Mouse (Mus musculus): ENCODE measurements at regions not wholly inside any gene's neighbourhood (a gene's known extent, or its start where the extent isn't known, plus 50 kb on each side); places are given as distances from the start of the nearest gene placed in this dataset.

GRCm38 (mm10) chr8:103292896-103293295, 507.5 kb upstream of the Cdh11 start:
- no peak for TF ChIP-seq CTCF (IDR thresholded peaks at IDR 0.05; ENCODE audit: low read depth)
- no peak overlapping the region for H3K4me3 ChIP-seq (ENCODE audit: low read depth, low read length)
- no peak overlapping the region for H3K9ac ChIP-seq
- H3K9me3 ChIP-seq (ENCODE audit: low read length) = no peaks in the 10 kb centered on the region
- DNase-seq = no peak
- no peaks in the 10 kb centered on the region for H3K36me3 ChIP-seq (ENCODE audit: insufficient read depth)
- H3K27me3 ChIP-seq (ENCODE audit: insufficient read depth, low read length) = no peaks in the 10 kb centered on the region; the same call in 1 of the 2 replicates
- no peak overlapping the region for H3K27ac ChIP-seq (ENCODE audit: low read depth, low read length)
- H3K4me2 ChIP-seq (ENCODE audit: low read depth) = no peak overlapping the region
- no peak for ATAC-seq
- peaks cover 11% of the 10 kb centered on the region; the same call in 1 of the 2 replicates for H3K4me1 ChIP-seq (ENCODE audit: insufficient read depth)
- WGBS = 75% methylated on average over 2 of the region's 2 CpGs

DNA sequence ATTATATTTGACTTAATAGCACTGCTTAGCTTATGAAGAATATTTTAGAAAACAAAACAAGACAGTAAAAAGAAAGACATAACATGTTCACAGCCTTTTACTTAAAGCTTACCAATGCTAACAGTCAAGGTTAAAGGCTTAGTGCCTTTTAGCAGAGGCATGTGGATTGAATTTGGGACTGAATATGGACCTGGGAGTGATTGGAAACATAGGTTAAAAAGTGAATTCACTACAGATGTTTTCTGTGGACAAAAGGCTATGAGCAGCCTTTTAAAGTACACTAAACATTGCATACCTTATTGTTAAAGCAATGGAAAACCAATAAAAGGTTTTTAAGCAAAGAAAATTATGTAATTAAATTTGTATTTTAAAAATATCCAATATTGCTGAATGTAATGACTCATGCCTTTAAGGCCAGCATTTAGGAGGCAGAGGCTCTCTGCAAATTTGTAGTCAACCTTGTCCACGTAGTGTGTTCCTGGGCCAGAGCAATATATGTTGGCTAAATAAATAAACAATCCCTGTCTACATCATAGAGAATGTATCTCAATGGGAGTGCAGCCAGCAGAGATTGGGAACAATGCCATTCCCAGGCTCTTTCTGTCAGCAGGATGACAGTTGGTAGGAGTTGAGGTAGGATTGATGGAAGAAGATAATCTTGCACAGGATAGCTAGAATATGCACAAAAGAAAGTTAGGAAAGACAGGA, 521.2 kb upstream of the Cdh11 start:
- Histone ChIP-seq H3K36me3 (ENCODE audit: insufficient read depth) (no peaks in the 10 kb centered on the region), H3K27ac (ENCODE audit: low read depth, low read length) (no peak overlapping the region), H3K9ac (no peak overlapping the region), H3K4me1 (ENCODE audit: insufficient read depth) (no peaks in the 10 kb centered on the region), H3K9me3 (ENCODE audit: low read length) (no peaks in the 10 kb centered on the region), H3K27me3 (ENCODE audit: insufficient read depth, low read length) (no peaks in the 10 kb centered on the region; the same call in 1 of the 2 replicates), H3K4me3 (ENCODE audit: low read depth, low read length) (no peak overlapping the region), H3K4me2 (ENCODE audit: low read depth) (no peak overlapping the region)
- no peak for TF ChIP-seq CTCF (IDR thresholded peaks at IDR 0.05; ENCODE audit: low read depth)
- ATAC-seq = no peak
- no peak for DNase-seq
- 63% methylated on average over 1 of the region's 1 CpGs for WGBS

- H3K27ac ChIP-seq (ENCODE audit: low read depth, low read length) = no peak overlapping the region
- TF ChIP-seq CTCF (IDR thresholded peaks at IDR 0.05; ENCODE audit: low read depth) = no peak
- no peaks in the 10 kb centered on the region for H3K36me3 ChIP-seq (ENCODE audit: insufficient read depth)
- H3K9ac ChIP-seq = no peak overlapping the region
- H3K4me2 ChIP-seq (ENCODE audit: low read depth) = no peak overlapping the region
- WGBS = 13% methylated on average over 1 of the region's 1 CpGs
- no peaks in the 10 kb centered on the region for H3K4me1 ChIP-seq (ENCODE audit: insufficient read depth)
- no peak overlapping the region for H3K4me3 ChIP-seq (ENCODE audit: low read depth, low read length)
- no peaks in the 10 kb centered on the region; the same call in 1 of the 2 replicates for H3K27me3 ChIP-seq (ENCODE audit: insufficient read depth, low read length)
- H3K9me3 ChIP-seq (ENCODE audit: low read length) = no peaks in the 10 kb centered on the region
- ATAC-seq (no peak), DNase-seq (no peak)
Observed at GRCm38 (mm10) chr8:103313576-103313975, 528.1 kb upstream of the Cdh11 start.

- Histone ChIP-seq H3K4me3 (ENCODE audit: low read depth, low read length) (no peak overlapping the region), H3K4me2 (ENCODE audit: low read depth) (no peak overlapping the region), H3K4me1 (ENCODE audit: insufficient read depth) (no peaks in the 10 kb centered on the region), H3K36me3 (ENCODE audit: insufficient read depth) (no peaks in the 10 kb centered on the region), H3K27ac (ENCODE audit: low read depth, low read length) (no peak overlapping the region), H3K27me3 (ENCODE audit: insufficient read depth, low read length) (no peaks in the 10 kb centered on the region; the same call in 1 of the 2 replicates), H3K9me3 (ENCODE audit: low read length) (no peaks in the 10 kb centered on the region), H3K9ac (no peak overlapping the region)
- peak; percentile 50 for DNase-seq
- WGBS = 4% methylated on average over 1 of the region's 1 CpGs
- no peak for TF ChIP-seq CTCF (IDR thresholded peaks at IDR 0.05; ENCODE audit: low read depth)
- peak; percentile 96 for ATAC-seq
Observed at GRCm38 (mm10) chr8:103314279-103315022, 529.0 kb upstream of the Cdh11 start.

DNA sequence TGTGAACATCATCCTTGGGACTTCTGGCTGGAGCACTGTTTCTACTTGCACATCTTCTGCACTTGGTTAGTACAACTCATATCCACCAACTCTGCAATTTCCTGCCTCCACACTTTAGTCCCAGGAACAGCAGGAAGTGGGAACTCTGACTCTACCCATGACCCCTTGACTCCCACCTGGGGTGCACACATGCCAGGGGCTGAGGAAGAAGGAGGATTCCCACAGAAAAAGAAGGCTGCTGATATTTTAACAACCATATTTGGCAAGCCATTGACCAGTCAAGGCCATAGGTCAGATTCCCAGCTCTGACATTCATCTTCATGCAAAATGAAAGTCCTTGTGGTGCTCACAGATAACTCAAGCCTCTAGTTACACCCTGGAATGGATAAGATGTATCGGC, 530.3 kb upstream of the Cdh11 start:
- no peak overlapping the region for H3K9ac ChIP-seq
- no peak overlapping the region for H3K4me2 ChIP-seq (ENCODE audit: low read depth)
- no peak overlapping the region for H3K27ac ChIP-seq (ENCODE audit: low read depth, low read length)
- WGBS = 94% methylated on average over 1 of the region's 1 CpGs
- H3K36me3 ChIP-seq (ENCODE audit: insufficient read depth) = no peaks in the 10 kb centered on the region
- H3K9me3 ChIP-seq (ENCODE audit: low read length) = no peaks in the 10 kb centered on the region
- no peak overlapping the region for H3K4me3 ChIP-seq (ENCODE audit: low read depth, low read length)
- ATAC-seq = no peak
- H3K27me3 ChIP-seq (ENCODE audit: insufficient read depth, low read length) = peaks cover 5% of the 10 kb centered on the region; the same call in 1 of the 2 replicates
- no peak for TF ChIP-seq CTCF (IDR thresholded peaks at IDR 0.05; ENCODE audit: low read depth)
- H3K4me1 ChIP-seq (ENCODE audit: insufficient read depth) = no peaks in the 10 kb centered on the region
- no peak for DNase-seq

- WGBS = 24% methylated on average over 5 of the region's 5 CpGs
- Histone ChIP-seq H3K27ac (ENCODE audit: low read depth, low read length) (no peak overlapping the region), H3K9me3 (ENCODE audit: low read length) (no peaks in the 10 kb centered on the region), H3K4me3 (ENCODE audit: low read depth, low read length) (no peak overlapping the region), H3K4me2 (ENCODE audit: low read depth) (no peak overlapping the region), H3K36me3 (ENCODE audit: insufficient read depth) (no peaks in the 10 kb centered on the region), H3K9ac (no peak overlapping the region), H3K4me1 (ENCODE audit: insufficient read depth) (no peaks in the 10 kb centered on the region), H3K27me3 (ENCODE audit: insufficient read depth, low read length) (peaks cover 5% of the 10 kb centered on the region; the same call in 1 of the 2 replicates)
- DNase-seq (no peak), ATAC-seq (no peak)
- no peak for TF ChIP-seq CTCF (IDR thresholded peaks at IDR 0.05; ENCODE audit: low read depth)
Observed at GRCm38 (mm10) chr8:103316691-103317091, 531.2 kb upstream of the Cdh11 start.

DNA sequence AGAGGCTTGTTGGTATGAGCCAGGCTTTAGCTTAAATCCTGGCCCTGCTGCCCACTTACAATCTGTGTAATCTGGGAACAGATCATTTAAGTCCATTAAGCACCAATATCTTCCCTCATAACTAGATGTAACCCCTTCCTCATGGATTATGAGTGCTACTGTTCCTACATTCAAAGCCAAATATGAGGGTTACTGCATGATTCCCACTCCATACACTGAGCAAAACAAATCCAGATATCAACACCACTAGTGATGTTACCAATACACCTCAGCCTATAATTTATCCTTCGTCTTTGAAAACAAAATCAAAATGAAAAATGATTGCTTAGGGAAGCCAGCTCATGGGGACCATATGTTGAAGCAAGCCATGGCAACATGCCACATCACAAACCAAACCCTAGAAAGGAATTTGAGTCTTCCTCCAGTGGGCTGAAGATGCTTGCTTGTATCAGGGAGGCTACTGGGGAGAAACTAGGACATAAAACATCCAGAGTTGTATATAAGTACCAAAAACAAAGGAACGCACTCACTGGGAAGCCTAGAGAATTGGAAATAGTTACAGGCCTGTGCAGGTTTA, 531.8 kb upstream of the Cdh11 start:
- DNase-seq (no peak), ATAC-seq (no peak)
- H3K9me3 ChIP-seq (ENCODE audit: low read length) = no peaks in the 10 kb centered on the region
- 0 out of 2 replicates have a peak, but pooled peaks cover 5% of the 10 kb centered on the region for H3K27me3 ChIP-seq (ENCODE audit: insufficient read depth, low read length)
- no peak overlapping the region for H3K27ac ChIP-seq (ENCODE audit: low read depth, low read length)
- no peak overlapping the region for H3K4me3 ChIP-seq (ENCODE audit: low read depth, low read length)
- H3K4me2 ChIP-seq (ENCODE audit: low read depth) = no peak overlapping the region
- no peak overlapping the region for H3K9ac ChIP-seq
- 89% methylated on average over 2 of the region's 2 CpGs for whole genome bisulfite sequencing
- TF ChIP-seq CTCF (IDR thresholded peaks at IDR 0.05; ENCODE audit: low read depth) = no peak
- no peaks in the 10 kb centered on the region for H3K4me1 ChIP-seq (ENCODE audit: insufficient read depth)
- no peaks in the 10 kb centered on the region for H3K36me3 ChIP-seq (ENCODE audit: insufficient read depth)
